Mouse (Mus musculus) midbrain, embryonic 14.5 days (tissue): Measurements from ENCODE around the gene Gsto2. TPM values are rescaled to one million over a fixed set of nuclear protein-coding genes. Genes with fewer than 3 reads are reported as not detected.

ENCODE experiments used
- ATAC-seq: fragments of 200-750 bp; cut with Nextera tagmentation; 2 replicates; pipeline ENCODE4 v1.8.0; 2017; ENCODE audit warnings: moderate number of reproducible peaks, moderate library complexity; ENCODE audit not compliant: low FRiP score, low TSS enrichment
- DNase-seq: peaks from one replicate; pipeline ENCODE4 v3.0.0-alpha.2; 2015
- H3K27ac ChIP-seq: fragments of 300-500 bp; sonication (generic); replicated peaks from 2 replicates; pipeline ENCODE4 v1.5.1; 2014; ENCODE audit warnings: mild to moderate bottlenecking, low read depth, low read length, moderate library complexity
- H3K27me3 ChIP-seq: fragments of 300-500 bp; sonication (generic); 2 replicates; pipeline ENCODE4 v1.6.1; 2014; ENCODE audit warnings: low read length, control low read depth, mixed read lengths; ENCODE audit not compliant: control insufficient read depth, insufficient read depth
- H3K36me3 ChIP-seq: fragments of 300-500 bp; sonication (generic); 2 replicates; pipeline ENCODE4 v1.6.1; 2014; ENCODE audit warnings: low read length, control low read depth; ENCODE audit not compliant: control insufficient read depth, insufficient read depth
- H3K4me1 ChIP-seq: fragments of 300-500 bp; sonication (generic); 2 replicates; pipeline ENCODE4 v1.6.1; 2014; ENCODE audit warnings: mild to moderate bottlenecking, antibody characterized with exemption, low read length, control low read depth; ENCODE audit not compliant: control insufficient read depth, insufficient read depth
- H3K4me2 ChIP-seq: fragments of 300-500 bp; sonication (generic); 2 replicates; pipeline ENCODE4 v1.6.1; 2014; ENCODE audit warnings: mild to moderate bottlenecking, low read length, moderate library complexity
- H3K4me3 ChIP-seq: fragments of 300-500 bp; sonication (generic); replicated peaks from 2 replicates; pipeline ENCODE4 v1.5.1; 2014; ENCODE audit warnings: low read depth, low read length
- H3K9ac ChIP-seq: fragments of 300-500 bp; sonication (generic); replicated peaks from 2 replicates; pipeline ENCODE4 v1.6.1; 2014; ENCODE audit warnings: mild to moderate bottlenecking, low read length, moderate library complexity
- H3K9me3 ChIP-seq: fragments of 300-500 bp; sonication (generic); 2 replicates; pipeline ENCODE4 v1.6.1; 2016; ENCODE audit warnings: low read length, control low read depth, mixed read lengths; ENCODE audit not compliant: control insufficient read depth
- WGBS: fragments of 180-500 bp; shearing (Covaris S2); extraction: QIAGEN DNeasy Blood & Tissue Kit; methylation state at CpG from one replicate; pipeline ENCODE4 v1.1.7; 2014; 5-methylcytosine and 5-hydroxymethylcytosine counted together
- polyA plus RNA-seq: library from polyadenylated mRNA; unstranded; fragments of >200 nt; fragmentation: Nextera tagmentation; extraction: Ambion mirVana; gene quantifications from 2 replicates; pipeline ENCODE4 v1.2.1, GENCODE M21; 2014

Gsto2 gene
- 1.0 and 1.2 TPM in 2 replicates for polyA plus RNA-seq

DNA sequence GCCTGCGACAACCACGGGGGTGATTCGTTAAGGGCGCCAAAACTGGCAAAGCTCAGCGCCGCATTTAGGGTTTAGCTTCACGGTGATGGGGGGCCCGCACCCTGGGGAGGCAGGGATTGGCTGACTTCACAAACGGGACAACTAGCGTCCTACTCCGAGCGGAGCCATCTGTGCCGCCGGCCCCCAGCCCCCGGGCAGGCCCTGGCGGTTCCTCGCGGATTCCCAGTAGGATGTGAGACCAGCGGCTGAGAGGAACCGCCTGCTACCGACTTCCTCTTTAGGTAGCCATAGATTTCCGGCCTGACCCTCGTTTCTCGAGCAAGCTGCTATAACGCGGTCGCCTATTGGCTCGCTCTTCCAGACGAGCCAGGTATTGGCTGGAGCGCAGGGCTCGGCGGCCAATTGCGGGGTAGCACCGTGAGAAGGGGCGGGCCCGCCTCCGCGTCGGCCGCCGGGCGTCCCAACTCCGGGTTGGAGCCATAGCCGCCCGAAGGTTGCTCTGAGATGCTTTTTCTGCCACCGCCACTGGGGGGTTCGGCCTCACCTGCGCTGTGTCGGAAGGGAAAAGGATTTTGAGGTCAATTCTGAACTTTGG, at the start of gene Gsto2:
Gsto2 (plus strand) TSS at position 182 of the 595 bp plus-strand sequence.
- Histone ChIP-seq H3K36me3 (0 out of 2 replicates have a peak, but pooled peaks cover 5% of the 10 kb centered on the region), H3K9ac (peak within 1 kb of the TSS; percentile 81), H3K9me3 (no peaks in the 10 kb centered on the region), H3K27me3 (no peaks in the 10 kb centered on the region), H3K4me3 (peak within 1 kb of the TSS; percentile 54), H3K4me2 (peak within 1 kb of the TSS; percentile 76), H3K27ac (peak within 1 kb of the TSS; percentile 92), H3K4me1 (peaks cover 6% of the 10 kb centered on the region; the same call in 1 of the 2 replicates)
- DNase-seq (peak; percentile 98), ATAC-seq (peak; percentile 100)
- under 1% methylated on average over 49 of the region's 49 CpGs for WGBS

DNA sequence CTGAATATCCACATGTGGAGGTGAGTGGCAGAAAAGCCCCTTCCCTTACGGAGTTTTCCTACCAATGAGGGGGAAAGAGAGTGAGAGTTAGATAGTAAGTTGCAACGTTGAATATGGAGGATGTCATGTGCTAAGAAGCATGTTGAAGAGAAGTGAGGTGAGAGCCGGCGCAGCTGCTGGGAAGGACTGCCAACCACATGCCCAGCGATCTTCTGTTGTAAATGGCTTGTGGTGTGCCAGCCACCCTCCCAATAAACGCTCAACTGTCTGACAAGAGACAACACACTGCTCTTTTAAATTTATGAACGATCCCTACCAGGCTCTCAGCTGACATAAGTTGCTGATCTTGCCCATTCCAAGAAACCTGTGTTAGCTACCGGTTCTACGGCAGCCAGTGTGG, 47.6 kb upstream of the Gsto2 start:
- WGBS = 93% methylated on average over 9 of the region's 9 CpGs
- Histone ChIP-seq H3K27me3 (no peaks in the 10 kb centered on the region), H3K4me1 (no peaks in the 10 kb centered on the region), H3K4me2 (no peak overlapping the region), H3K9ac (no peak overlapping the region), H3K36me3 (no peaks in the 10 kb centered on the region), H3K4me3 (no peak overlapping the region), H3K9me3 (no peaks in the 10 kb centered on the region), H3K27ac (no peak overlapping the region)
- DNase-seq (no peak), ATAC-seq (no peak)

DNA sequence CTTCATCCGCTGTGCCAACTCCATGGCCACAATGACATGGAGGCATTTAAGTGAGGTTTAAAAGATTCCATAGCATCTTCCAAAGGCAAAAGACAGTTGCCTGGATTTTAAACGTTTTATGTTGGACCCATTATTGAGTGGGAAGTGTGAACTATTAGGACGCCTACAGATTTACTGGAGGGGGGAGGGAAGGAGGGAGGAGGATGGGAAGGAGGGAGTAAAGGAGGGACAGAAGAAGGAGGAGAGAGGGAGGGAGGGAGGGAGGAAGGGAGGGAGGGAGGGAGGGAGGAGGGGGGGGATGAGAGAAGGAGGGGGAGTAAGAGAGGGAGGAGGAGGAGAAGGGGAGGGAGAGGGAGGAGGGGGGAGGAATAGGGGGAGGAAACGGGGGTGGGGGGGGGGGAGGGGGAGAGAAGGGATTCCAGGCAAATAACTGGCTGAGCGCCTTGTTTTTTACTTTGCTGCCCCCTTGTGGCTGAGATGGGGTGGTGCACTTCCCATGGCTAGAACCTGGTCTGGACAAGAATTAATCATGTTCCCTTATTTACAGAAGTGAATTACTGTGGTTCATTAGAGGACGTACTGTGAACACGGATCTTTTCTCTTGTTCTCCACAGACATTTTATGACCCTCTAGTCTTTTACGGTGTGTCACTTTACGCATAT, 44.4 kb upstream of the Gsto2 start:
- H3K4me2 ChIP-seq = no peak overlapping the region
- peak; percentile 88 for DNase-seq
- no peaks in the 10 kb centered on the region for H3K27me3 ChIP-seq
- H3K9me3 ChIP-seq = no peaks in the 10 kb centered on the region
- WGBS = 23% methylated on average over 9 of the region's 9 CpGs
- H3K4me1 ChIP-seq = no peaks in the 10 kb centered on the region
- no peak overlapping the region for H3K27ac ChIP-seq
- H3K4me3 ChIP-seq = no peak overlapping the region
- ATAC-seq = no peak
- H3K9ac ChIP-seq = no peak overlapping the region
- H3K36me3 ChIP-seq = no peaks in the 10 kb centered on the region

DNA sequence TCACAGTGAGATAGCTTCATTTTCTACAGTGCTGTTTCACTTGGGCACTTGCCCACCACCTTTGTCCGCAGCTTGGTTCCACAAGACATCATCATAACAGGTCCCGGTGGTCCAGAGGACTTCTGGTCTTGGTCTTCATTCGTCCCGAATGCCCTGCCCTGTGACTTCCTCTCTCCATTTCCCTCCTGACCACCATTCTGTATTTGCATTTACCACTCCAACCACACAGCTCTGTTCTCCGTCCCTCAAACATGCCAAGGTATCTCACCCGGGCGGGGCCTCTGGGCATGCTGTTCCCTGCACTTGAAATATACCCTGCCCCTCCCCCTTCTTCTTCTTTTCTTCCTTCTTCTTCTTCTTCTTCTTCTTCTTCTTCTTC, 43.9 kb upstream of the Gsto2 start:
- whole genome bisulfite sequencing = 66% methylated on average over 7 of the region's 7 CpGs
- no peaks in the 10 kb centered on the region for H3K9me3 ChIP-seq
- no peak overlapping the region for H3K9ac ChIP-seq
- DNase-seq (no peak), ATAC-seq (no peak)
- H3K4me1 ChIP-seq = no peaks in the 10 kb centered on the region
- H3K27me3 ChIP-seq = no peaks in the 10 kb centered on the region
- H3K4me2 ChIP-seq = no peak overlapping the region
- H3K27ac ChIP-seq = no peak overlapping the region
- no peaks in the 10 kb centered on the region for H3K36me3 ChIP-seq
- H3K4me3 ChIP-seq = no peak overlapping the region

DNA sequence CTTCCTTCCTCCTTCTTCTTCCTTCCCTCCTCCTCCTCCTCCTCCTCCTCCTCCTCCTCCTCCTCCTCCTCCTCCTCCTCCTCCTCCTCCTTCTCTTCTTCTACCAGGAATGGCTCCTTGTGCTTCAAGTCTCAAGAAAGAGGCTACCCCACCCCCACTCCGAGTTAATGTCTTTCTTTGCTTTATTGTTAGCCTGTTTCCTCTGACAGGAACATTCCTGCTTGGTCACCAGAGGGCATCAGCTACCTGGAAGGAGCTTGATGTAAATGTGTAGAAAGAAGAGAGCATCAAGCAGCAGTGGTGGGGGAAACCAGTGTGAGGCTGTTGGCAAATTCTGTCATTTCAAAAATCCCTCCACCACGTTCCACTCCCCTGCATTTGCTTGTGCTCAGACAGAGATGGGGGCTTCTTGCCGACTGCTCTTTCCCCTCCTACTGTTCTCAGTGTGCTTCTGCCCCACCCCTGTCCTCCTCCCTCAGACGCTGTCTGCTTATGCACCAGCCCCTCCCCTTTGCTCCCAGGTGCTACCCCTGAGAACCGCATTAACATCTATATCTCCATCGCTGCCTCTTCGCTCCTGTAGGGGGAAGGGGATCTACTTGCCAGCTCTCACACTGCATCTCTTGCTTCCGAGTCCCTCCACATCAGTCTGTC, 43.1 kb upstream of the Gsto2 start:
- Histone ChIP-seq H3K36me3 (no peaks in the 10 kb centered on the region), H3K4me1 (no peaks in the 10 kb centered on the region), H3K4me3 (no peak overlapping the region; the same call in 1 of the 2 replicates), H3K4me2 (0 out of 2 replicates have a peak overlapping the region, but pooled peaks have one; percentile 27), H3K9me3 (no peaks in the 10 kb centered on the region), H3K27ac (no peak overlapping the region), H3K27me3 (no peaks in the 10 kb centered on the region), H3K9ac (no peak overlapping the region)
- ATAC-seq (no peak), DNase-seq (peak; percentile 74)
- 19% methylated on average over 8 of the region's 8 CpGs for whole genome bisulfite sequencing

DNA sequence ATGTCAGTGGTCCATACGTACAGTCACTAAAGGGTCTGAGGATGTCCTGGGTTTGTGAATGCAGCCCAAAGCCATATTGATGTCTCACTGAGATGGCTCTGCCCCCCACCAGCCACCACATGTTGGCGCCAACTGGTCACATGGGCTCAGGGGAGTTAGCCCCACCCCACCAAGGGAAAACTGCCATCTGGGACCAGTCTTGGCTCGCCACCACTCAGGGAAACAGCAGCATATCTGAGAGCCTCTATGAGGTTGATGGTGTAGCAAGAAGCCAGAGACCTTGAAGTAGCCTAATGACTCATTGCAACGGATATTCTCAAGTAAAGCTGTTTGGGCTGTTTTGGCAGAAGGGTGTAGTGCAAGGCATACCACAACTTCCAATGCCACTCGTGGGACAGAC, 41.3 kb upstream of the Gsto2 start:
- H3K9ac ChIP-seq = no peak overlapping the region

DNA sequence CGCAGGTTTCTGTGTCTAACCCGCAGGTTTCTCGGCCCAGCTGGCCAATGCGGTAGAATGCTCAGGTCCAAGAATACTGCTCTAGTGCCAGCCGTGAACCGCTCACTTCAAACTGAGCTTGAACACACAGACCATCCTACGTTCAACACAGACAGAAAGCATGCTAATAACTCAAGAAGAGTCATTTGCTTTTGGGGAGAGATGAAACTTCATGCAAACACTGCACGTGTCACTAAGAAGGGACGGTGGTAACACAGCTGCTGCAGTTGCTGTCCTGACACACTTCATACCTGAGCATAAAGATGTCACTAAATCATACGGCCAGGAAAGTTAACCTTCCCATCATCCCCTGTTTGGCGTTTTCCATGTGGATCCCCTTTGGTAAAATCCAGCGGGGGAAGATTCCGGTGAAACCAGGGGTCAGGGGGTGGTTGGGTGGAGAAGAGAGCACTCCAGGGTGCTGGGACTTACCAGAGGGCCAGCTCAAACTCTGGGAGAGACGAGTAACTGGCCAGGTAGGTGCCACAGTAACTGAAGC, 35.4 kb upstream of the Gsto2 start:
- DNase-seq (no peak), ATAC-seq (no peak)
- Histone ChIP-seq H3K4me2 (no peak overlapping the region), H3K9me3 (no peaks in the 10 kb centered on the region), H3K27me3 (no peaks in the 10 kb centered on the region), H3K4me1 (no peaks in the 10 kb centered on the region), H3K36me3 (no peaks in the 10 kb centered on the region), H3K27ac (no peak overlapping the region), H3K4me3 (no peak overlapping the region), H3K9ac (no peak overlapping the region)
- 86% methylated on average over 14 of the region's 14 CpGs for WGBS

More for the DNA sequence above, 41.3 kb upstream of the Gsto2 start:
- H3K36me3 ChIP-seq = no peaks in the 10 kb centered on the region
- H3K9me3 ChIP-seq = no peaks in the 10 kb centered on the region
- H3K27me3 ChIP-seq = no peaks in the 10 kb centered on the region
- DNase-seq = no peak
- no peaks in the 10 kb centered on the region for H3K4me1 ChIP-seq
- H3K27ac ChIP-seq = no peak overlapping the region
- H3K4me2 ChIP-seq = no peak overlapping the region
- ATAC-seq = no peak
- WGBS = 86% methylated on average over 5 of the region's 5 CpGs
- no peak overlapping the region for H3K4me3 ChIP-seq

DNA sequence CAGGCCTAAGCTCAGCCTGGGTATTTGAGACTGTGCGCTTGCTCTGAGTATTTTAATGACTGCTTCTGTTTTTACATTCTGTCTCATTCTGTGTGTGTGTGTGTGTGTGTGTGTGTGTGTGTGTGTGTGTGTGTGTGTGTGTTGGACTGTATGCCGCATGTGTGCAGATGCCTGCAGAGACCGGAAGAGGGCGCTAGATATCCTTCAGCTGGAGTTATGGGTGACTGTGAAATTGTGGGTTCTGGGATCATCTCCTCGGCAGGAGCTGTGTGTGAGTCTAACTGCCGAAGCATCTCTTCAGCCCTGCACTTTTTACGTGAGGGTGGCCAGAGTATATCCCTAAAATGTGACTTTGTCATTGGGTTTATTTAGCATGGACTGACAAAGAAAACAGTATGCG, 34.2 kb upstream of the Gsto2 start:
- DNase-seq (no peak), ATAC-seq (no peak)
- Histone ChIP-seq H3K9ac (no peak overlapping the region), H3K9me3 (no peaks in the 10 kb centered on the region), H3K36me3 (no peaks in the 10 kb centered on the region), H3K27ac (no peak overlapping the region), H3K4me1 (no peaks in the 10 kb centered on the region), H3K4me3 (no peak overlapping the region), H3K27me3 (no peaks in the 10 kb centered on the region), H3K4me2 (no peak overlapping the region)
- WGBS = 97% methylated on average over 8 of the region's 8 CpGs
